8 mouse cellular contexts compared by ENCODE assay signal in the genomic region with DNA sequence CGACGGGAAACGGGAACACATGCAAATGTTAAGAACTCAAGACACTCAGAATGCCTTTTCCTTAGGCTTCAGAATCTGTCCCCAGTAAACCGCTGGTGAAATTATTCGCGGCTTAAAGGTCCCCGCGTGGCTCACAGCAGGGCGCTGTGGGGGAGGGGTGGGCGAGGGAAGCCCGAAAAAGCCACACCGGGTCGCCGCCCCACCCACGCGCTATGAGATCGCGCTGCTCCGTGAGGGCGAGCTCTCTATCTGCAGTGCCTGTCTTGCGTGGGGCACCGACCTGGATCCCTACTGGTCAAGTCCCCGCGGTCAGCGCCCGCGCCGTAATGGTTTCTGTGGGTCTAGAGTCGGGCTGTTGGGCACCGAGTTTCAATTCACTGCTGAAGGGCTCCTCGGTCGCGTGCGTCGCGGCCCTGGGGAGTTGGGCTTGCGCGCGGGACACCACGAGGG. TPM values are rescaled to one million over a fixed set of nuclear protein-coding genes. Genes with fewer than 3 reads are reported as not detected.
DNase-seq lines count a peak whose midpoint lies in the region; ATAC-seq and TF ChIP-seq lines count a peak whose summit lies in the region.

No protein-coding gene starts in this region.

- no peaks in the 10 kb centered on the region for H3K9me3 ChIP-seq in heart, embryonic 13.5 days
- no peaks in the 10 kb centered on the region for H3K9me3 ChIP-seq in liver, embryonic 16.5 days (replicated peaks; ENCODE audit: control insufficient read depth, low read length)

- peaks cover 3% of the 10 kb centered on the region; the same call in 1 of the 2 replicates for H3K36me3 ChIP-seq in heart, embryonic 13.5 days
- H3K36me3 ChIP-seq in liver, embryonic 16.5 days (ENCODE audit: control insufficient read depth, insufficient read depth): no peaks in the 10 kb centered on the region

- intact Hi-C loops in gastrocnemius, adult 2 months (cut with DNase I): no loop called here

- WGBS in heart, embryonic 13.5 days: under 1% methylated on average over 40 of the region's 40 CpGs
- under 1% methylated on average over 36 of the region's 40 CpGs for WGBS in liver, embryonic 16.5 days (ENCODE audit: insufficient replicate concordance)

- H3K4me1 ChIP-seq in brown adipose tissue, adult 24 weeks (ENCODE audit: control insufficient read depth, insufficient read depth, insufficient read length, low read length): peaks cover 3% of the 10 kb centered on the region
- peaks cover 7% of the 10 kb centered on the region for H3K4me1 ChIP-seq in heart, embryonic 13.5 days
- no peaks in the 10 kb centered on the region for H3K4me1 ChIP-seq in liver, embryonic 16.5 days (ENCODE audit: control insufficient read depth, low read depth, low read length)

- peak overlapping the region; percentile 93 for H3K4me2 ChIP-seq in heart, embryonic 13.5 days
- H3K4me2 ChIP-seq in liver, embryonic 16.5 days (ENCODE audit: low read depth, low read length): peak overlapping the region; percentile 34

- TF ChIP-seq CTCF in gastrocnemius, adult 2 months (IDR thresholded peaks at IDR 0.05): no peak
- no peak for TF ChIP-seq CTCF in layer of hippocampus, adult 2 months (conservative IDR thresholded peaks at IDR 0.05)

- H3K27me3 ChIP-seq in heart, embryonic 13.5 days (replicated peaks): no peaks in the 10 kb centered on the region
- H3K27me3 ChIP-seq in liver, embryonic 16.5 days (ENCODE audit: control insufficient read depth, insufficient read depth, low read depth, low read length): peaks cover 53% of the 10 kb centered on the region

- ATAC-seq in heart, embryonic 13.5 days (ENCODE audit: extremely low read depth, insufficient number of reproducible peaks, low FRiP score, low TSS enrichment): no peak
- no peak for ATAC-seq in liver, embryonic 16.5 days (ENCODE audit: low read depth)

- peak overlapping the region; percentile 91 for H3K9ac ChIP-seq in heart, embryonic 13.5 days
- no peak overlapping the region; the same call in 1 of the 2 replicates for H3K9ac ChIP-seq in liver, embryonic 16.5 days (ENCODE audit: low read depth, low read length)

- H3K4me3 ChIP-seq in gastrocnemius, adult 2 months: peak overlapping the region; percentile 67
- H3K4me3 ChIP-seq in brown adipose tissue, adult 24 weeks (ENCODE audit: insufficient read depth, low read depth, low read length): peak overlapping the region; percentile 53
- peak overlapping the region; percentile 85 for H3K4me3 ChIP-seq in heart, embryonic 13.5 days
- H3K4me3 ChIP-seq in layer of hippocampus, adult 2 months: peak overlapping the region; percentile 88
- peak overlapping the region; percentile 39 for H3K4me3 ChIP-seq in liver, embryonic 16.5 days (ENCODE audit: low read depth, low read length)

- DNase-seq in gastrocnemius, adult 2 months: peak; percentile 31
- DNase-seq in gastrocnemius, adult 8-10 months (ENCODE audit: low spot score in 2 of 2): no peak
- peak; percentile 33 to 56 for DNase-seq in layer of hippocampus, adult 2 months (ENCODE audit: low spot score in 2 of 2)
- DNase-seq in right cerebral cortex, adult 2 months (ENCODE audit: low spot score in 2 of 2): peak; percentile 53 to 59
- no peak for DNase-seq in thymus, postnatal 0 days (ENCODE audit: low spot score)

- H3K27ac ChIP-seq in gastrocnemius, adult 2 months: peak overlapping the region; percentile 38; the same call in 1 of the 2 replicates
- no peak overlapping the region for H3K27ac ChIP-seq in brown adipose tissue, adult 24 weeks (replicated peaks; ENCODE audit: low read depth, low read length)
- peak overlapping the region; percentile 68 for H3K27ac ChIP-seq in heart, embryonic 13.5 days (replicated peaks)
- H3K27ac ChIP-seq in layer of hippocampus, adult 2 months: peak overlapping the region; percentile 88
- H3K27ac ChIP-seq in liver, embryonic 16.5 days (ENCODE audit: low read length): no peak overlapping the region

RNA-seq across cellular contexts. Expression of a gene that starts 3.6 kb away (rescaled TPM):
- under 1 TPM; 0.05 to 0.11 TPM for total RNA-seq in gastrocnemius, adult 2 months (2021)
- under 1 TPM in 3 of 4 experiments, not detected in 1; 0.02 to 0.07 (median 0.03) TPM for total RNA-seq in gastrocnemius, adult 8-10 months (2022)
- not detected in 2 replicates for polyA plus RNA-seq in brown adipose tissue, adult 24 weeks (2012; ENCODE audit: insufficient read depth, insufficient read length, missing spikeins)
- polyA plus RNA-seq in heart, embryonic 13.5 days (2015; fragmentation: Nextera tagmentation; extraction: Ambion mirVana): 19.2 and 20.8 TPM in 2 replicates
- 10 to 100 TPM; 17.6 to 17.9 TPM for total RNA-seq in layer of hippocampus, adult 2 months (2021)
- 0.61 and 0.83 TPM in 2 replicates for polyA plus RNA-seq in liver, embryonic 16.5 days (2015; fragmentation: Nextera tagmentation; extraction: Ambion mirVana)
- 0.18 and 0.36 TPM in 2 replicates for polyA plus RNA-seq in thymus, postnatal 0 days (2015; fragmentation: Nextera tagmentation; extraction: Ambion mirVana)

Comparison
In these comparisons a context has a peak if more than half of its experiments do, and no peak if none do; other contexts are left out.
1. DNase-seq: peak in gastrocnemius, adult 2 months (single experiment), layer of hippocampus, adult 2 months (2 of 2) and right cerebral cortex, adult 2 months (2 of 2); none in gastrocnemius, adult 8-10 months (0 of 2) and thymus, postnatal 0 days (single experiment).
2. H3K27ac ChIP-seq: peak in gastrocnemius, adult 2 months (single experiment), heart, embryonic 13.5 days (single experiment) and layer of hippocampus, adult 2 months (single experiment); none in brown adipose tissue, adult 24 weeks (single experiment) and liver, embryonic 16.5 days (single experiment).
3. RNA of a gene that starts 3.6 kb away (polyA plus RNA-seq): 19.2 to 20.8 TPM in heart, embryonic 13.5 days; 0.61 to 0.83 TPM in liver, embryonic 16.5 days, 0.18 to 0.36 TPM in thymus, postnatal 0 days and not detected in brown adipose tissue, adult 24 weeks; every median in the first group is over 10 times any median in the second.
4. Peak in every context shown above with its lines, with median percentiles within 50 percentile points of each other: H3K4me3 ChIP-seq.